Mouse (Mus musculus) midbrain, embryonic 14.5 days (tissue): Measurements from ENCODE around the gene Patl2. TPM values are rescaled to one million over a fixed set of nuclear protein-coding genes. Genes with fewer than 3 reads are reported as not detected.

Source experiments
- ATAC-seq: fragments of 200-750 bp; cut with Nextera tagmentation; 2 replicates; pipeline ENCODE4 v1.8.0; 2017; ENCODE audit warnings: moderate number of reproducible peaks, moderate library complexity; ENCODE audit not compliant: low FRiP score, low TSS enrichment
- DNase-seq: peaks from one replicate; pipeline ENCODE4 v3.0.0-alpha.2; 2015
- H3K27ac ChIP-seq: fragments of 300-500 bp; sonication (generic); replicated peaks from 2 replicates; pipeline ENCODE4 v1.5.1; 2014; ENCODE audit warnings: mild to moderate bottlenecking, low read depth, low read length, moderate library complexity
- H3K27me3 ChIP-seq: fragments of 300-500 bp; sonication (generic); 2 replicates; pipeline ENCODE4 v1.6.1; 2014; ENCODE audit warnings: low read length, control low read depth, mixed read lengths; ENCODE audit not compliant: control insufficient read depth, insufficient read depth
- H3K36me3 ChIP-seq: fragments of 300-500 bp; sonication (generic); 2 replicates; pipeline ENCODE4 v1.6.1; 2014; ENCODE audit warnings: low read length, control low read depth; ENCODE audit not compliant: control insufficient read depth, insufficient read depth
- H3K4me1 ChIP-seq: fragments of 300-500 bp; sonication (generic); 2 replicates; pipeline ENCODE4 v1.6.1; 2014; ENCODE audit warnings: mild to moderate bottlenecking, antibody characterized with exemption, low read length, control low read depth; ENCODE audit not compliant: control insufficient read depth, insufficient read depth
- H3K4me2 ChIP-seq: fragments of 300-500 bp; sonication (generic); 2 replicates; pipeline ENCODE4 v1.6.1; 2014; ENCODE audit warnings: mild to moderate bottlenecking, low read length, moderate library complexity
- H3K4me3 ChIP-seq: fragments of 300-500 bp; sonication (generic); replicated peaks from 2 replicates; pipeline ENCODE4 v1.5.1; 2014; ENCODE audit warnings: low read depth, low read length
- H3K9ac ChIP-seq: fragments of 300-500 bp; sonication (generic); replicated peaks from 2 replicates; pipeline ENCODE4 v1.6.1; 2014; ENCODE audit warnings: mild to moderate bottlenecking, low read length, moderate library complexity
- H3K9me3 ChIP-seq: fragments of 300-500 bp; sonication (generic); 2 replicates; pipeline ENCODE4 v1.6.1; 2016; ENCODE audit warnings: low read length, control low read depth, mixed read lengths; ENCODE audit not compliant: control insufficient read depth
- WGBS: fragments of 180-500 bp; shearing (Covaris S2); extraction: QIAGEN DNeasy Blood & Tissue Kit; methylation state at CpG from one replicate; pipeline ENCODE4 v1.1.7; 2014; 5-methylcytosine and 5-hydroxymethylcytosine counted together
- polyA plus RNA-seq: library from polyadenylated mRNA; unstranded; fragments of >200 nt; fragmentation: Nextera tagmentation; extraction: Ambion mirVana; gene quantifications from 2 replicates; pipeline ENCODE4 v1.2.1, GENCODE M21; 2014

Gene Patl2
- not detected in 2 replicates for polyA plus RNA-seq

- Histone ChIP-seq H3K9me3 (no peaks in the 10 kb centered on the region), H3K4me1 (no peaks in the 10 kb centered on the region), H3K27me3 (no peaks in the 10 kb centered on the region), H3K4me3 (no peak within 1 kb of the TSS), H3K36me3 (no peaks in the 10 kb centered on the region), H3K27ac (no peak within 1 kb of the TSS), H3K4me2 (no peak within 1 kb of the TSS), H3K9ac (no peak within 1 kb of the TSS)
- ATAC-seq, result no peak
- 86% methylated on average over 17 of the region's 17 CpGs for WGBS
- DNase-seq, result no peak
These were observed at the start of gene Patl2, which contains the start of gene Terb2 for GRCm38 (mm10) chr2:122186106-122186505. TSS of gene Patl2 (minus strand) at chr2:122186189. TSS of gene Terb2 (plus strand) at chr2:122186272.

- ATAC-seq (no peak), DNase-seq (no peak)
- Histone ChIP-seq H3K27ac (no peak overlapping the region), H3K9me3 (no peaks in the 10 kb centered on the region), H3K4me1 (no peaks in the 10 kb centered on the region), H3K4me2 (peak overlapping the region; percentile 69), H3K27me3 (no peaks in the 10 kb centered on the region), H3K4me3 (peak overlapping the region; percentile 48), H3K9ac (no peak overlapping the region), H3K36me3 (no peaks in the 10 kb centered on the region)
- WGBS, result 90% methylated on average over 2 of the region's 2 CpGs
These were observed 49.4 kb upstream of the Patl2 start for GRCm38 (mm10) chr2:122235425-122235824.

- Histone ChIP-seq H3K27ac (peak within 1 kb of the TSS; percentile 67), H3K9me3 (no peaks in the 10 kb centered on the region), H3K4me3 (peak within 1 kb of the TSS; percentile 48), H3K4me1 (no peaks in the 10 kb centered on the region), H3K36me3 (no peaks in the 10 kb centered on the region), H3K27me3 (no peaks in the 10 kb centered on the region), H3K4me2 (peak within 1 kb of the TSS; percentile 69), H3K9ac (peak within 1 kb of the TSS; percentile 46)
- peak; percentile 95 for ATAC-seq
- under 1% methylated on average over 35 of the region's 35 CpGs for WGBS
- peak; percentile 95 for DNase-seq
These were observed 48.8 kb upstream of the Patl2 start, which contains the start of gene Sord for GRCm38 (mm10) chr2:122234611-122235288. TSS of gene Sord (plus strand) at chr2:122234749.

- H3K36me3 ChIP-seq, result no peaks in the 10 kb centered on the region
- ATAC-seq, result peak; percentile 43
- peak overlapping the region; percentile 48 for H3K4me3 ChIP-seq
- WGBS, result 6% methylated on average over 26 of the region's 26 CpGs
- peak overlapping the region; percentile 67 for H3K27ac ChIP-seq
- peak overlapping the region; percentile 69 for H3K4me2 ChIP-seq
- peak; percentile 76 for DNase-seq
- peak overlapping the region; percentile 46 for H3K9ac ChIP-seq
- H3K9me3 ChIP-seq, result no peaks in the 10 kb centered on the region
- H3K4me1 ChIP-seq, result no peaks in the 10 kb centered on the region
- H3K27me3 ChIP-seq, result no peaks in the 10 kb centered on the region
These were observed 48.0 kb upstream of the Patl2 start for GRCm38 (mm10) chr2:122233759-122234557.

GRCm38 (mm10) chr2:122233341-122233740 lies 47.4 kb upstream of the Patl2 start:
- Histone ChIP-seq H3K4me1 (no peaks in the 10 kb centered on the region), H3K4me3 (no peak overlapping the region), H3K4me2 (no peak overlapping the region; the same call in 1 of the 2 replicates), H3K27ac (no peak overlapping the region), H3K36me3 (no peaks in the 10 kb centered on the region), H3K9me3 (no peaks in the 10 kb centered on the region), H3K9ac (no peak overlapping the region), H3K27me3 (no peaks in the 10 kb centered on the region)
- DNase-seq (peak; percentile 9), ATAC-seq (no peak)
- WGBS, result 64% methylated on average over 5 of the region's 5 CpGs

GRCm38 (mm10) chr2:122231616-122232015 lies 45.6 kb upstream of the Patl2 start:
- WGBS, result 67% methylated on average over 9 of the region's 9 CpGs

GRCm38 (mm10) chr2:122230395-122230794 lies 44.4 kb upstream of the Patl2 start:
- no peak for ATAC-seq
- H3K9ac ChIP-seq, result no peak overlapping the region
- H3K36me3 ChIP-seq, result no peaks in the 10 kb centered on the region
- H3K27me3 ChIP-seq, result no peaks in the 10 kb centered on the region
- H3K9me3 ChIP-seq, result no peaks in the 10 kb centered on the region
- WGBS, result 90% methylated on average over 6 of the region's 6 CpGs
- no peak overlapping the region for H3K27ac ChIP-seq
- no peak overlapping the region for H3K4me2 ChIP-seq
- H3K4me1 ChIP-seq, result no peaks in the 10 kb centered on the region
- no peak overlapping the region for H3K4me3 ChIP-seq
- no peak for DNase-seq

More at GRCm38 (mm10) chr2:122231616-122232015, 45.6 kb upstream of the Patl2 start:
- Histone ChIP-seq H3K36me3 (no peaks in the 10 kb centered on the region), H3K9me3 (no peaks in the 10 kb centered on the region), H3K4me2 (no peak overlapping the region), H3K27me3 (no peaks in the 10 kb centered on the region), H3K27ac (no peak overlapping the region), H3K4me1 (no peaks in the 10 kb centered on the region), H3K4me3 (no peak overlapping the region), H3K9ac (no peak overlapping the region)
- no peak for ATAC-seq
- no peak for DNase-seq

GRCm38 (mm10) chr2:122223654-122224053 lies 37.7 kb upstream of the Patl2 start:
- no peak for DNase-seq
- no peak overlapping the region for H3K4me2 ChIP-seq
- H3K9me3 ChIP-seq, result no peaks in the 10 kb centered on the region
- H3K4me1 ChIP-seq, result no peaks in the 10 kb centered on the region
- ATAC-seq, result no peak
- no peak overlapping the region for H3K9ac ChIP-seq
- H3K4me3 ChIP-seq, result no peak overlapping the region
- H3K27me3 ChIP-seq, result no peaks in the 10 kb centered on the region
- H3K36me3 ChIP-seq, result no peaks in the 10 kb centered on the region
- H3K27ac ChIP-seq, result no peak overlapping the region
